Mouse (Mus musculus) small intestine, adult 2 months (tissue): ENCODE measurements at regions not wholly inside any gene's neighbourhood (a gene's known extent, or its start where the extent isn't known, plus 50 kb on each side); places are given as distances from the start of the nearest gene placed in this dataset.

Experiments
- CTCF ChIP-seq: fragments of 200-500 bp; IDR thresholded peaks from 2 replicates; pipeline ENCODE4 v1.5.1; 2012; ENCODE audit warnings: low read depth, mild to moderate bottlenecking, control low read depth, inconsistent platforms, low read length, moderate library complexity, mixed read lengths; ENCODE audit not compliant: insufficient replicate concordance, insufficient read length; ENCODE audit errors: extremely low read depth
- POLR2A ChIP-seq: fragments of 200-500 bp; IDR thresholded peaks from 2 replicates; pipeline ENCODE4 v1.6.1; 2012; ENCODE audit warnings: low read depth, mild to moderate bottlenecking, control low read depth, inconsistent platforms, low read length, moderate library complexity

DNA sequence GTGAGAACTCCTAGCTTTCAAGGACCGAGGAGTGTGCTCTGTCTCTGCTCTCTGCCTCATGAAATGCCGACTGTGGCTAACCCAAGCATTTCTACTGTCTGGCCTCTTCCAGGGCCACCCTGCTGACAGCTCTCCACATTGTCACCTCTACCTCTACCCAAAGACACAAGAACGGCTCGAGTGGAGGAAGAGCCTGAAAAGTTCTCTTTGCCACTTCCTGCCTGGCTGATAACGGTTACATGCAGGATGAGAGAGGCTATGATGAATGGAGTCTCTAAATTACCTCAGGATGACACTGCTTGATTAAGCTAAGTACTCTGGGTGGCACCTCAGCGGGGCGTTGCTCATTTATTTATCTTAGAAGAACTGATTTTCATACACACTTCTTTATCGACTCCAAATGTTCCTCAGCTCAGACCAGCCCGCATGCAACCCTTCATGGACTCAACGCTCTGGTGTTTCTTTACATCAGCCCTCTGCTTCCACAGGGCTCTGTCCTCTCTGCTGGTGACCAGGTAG is 230.0 kb upstream of the Sdk2 start:
- TF ChIP-seq CTCF (no peak), POLR2A (no peak)
